Mouse (Mus musculus) adrenal gland, adult 10 weeks (tissue): ENCODE measurements around the gene Ifit1. TPM values are rescaled to one million over a fixed set of nuclear protein-coding genes. Genes with fewer than 3 reads are reported as not detected.

ENCODE experiments used
- polyA plus RNA-seq: library from polyadenylated mRNA; stranded (reverse); fragments of 350-450 nt; fragmentation: Illumina TruSeq; extraction: RNeasy Lipid Tissue Mini Kit (QIAGEN cat#74804); gene quantifications from one replicate; pipeline ENCODE4 v1.2.3, GENCODE M21; 2014; ENCODE audit warnings: low read depth, low replicate concordance

Ifit1 gene
- polyA plus RNA-seq: 27.5 TPM

GRCm38 (mm10) chr19:34640623-34641022 lies at the start of gene Ifit1, which contains the start of gene Ifit1bl2:
Ifit1 (plus strand) TSS chr19:34640871.
Ifit1bl2 (minus strand) TSS chr19:34640743.

GRCm38 (mm10) chr19:34601888-34602287 lies 38.8 kb upstream of the Ifit1 start, which contains the start of gene Ifit1bl1:
Ifit1bl1 (minus strand) TSS chr19:34601956.

GRCm38 (mm10) chr19:34607237-34608051 lies 33.2 kb upstream of the Ifit1 start, which contains the start of gene Ifit3b:
Ifit3b (plus strand) TSS chr19:34607970.

Other genes starting within 250 kb of the Ifit1 start
- gene Ch25h, start 165.7 kb upstream of the Ifit1 start, polyA plus RNA-seq: 1.3 TPM
- 526 TPM for gene Lipa, start 113.4 kb upstream of the Ifit1 start, polyA plus RNA-seq
- 23.2 TPM for gene Ifit2, start 90.2 kb upstream of the Ifit1 start, polyA plus RNA-seq
- 18.7 TPM for gene Ifit3, start 57.3 kb upstream of the Ifit1 start, polyA plus RNA-seq
- gene Ifit1bl1, start 38.9 kb upstream of the Ifit1 start, polyA plus RNA-seq: 7.5 TPM
- gene Ifit3b, start 32.9 kb upstream of the Ifit1 start, polyA plus RNA-seq: 9.3 TPM
- 2.6 TPM for gene Ifit1bl2, start 128 bp upstream of the Ifit1 start, polyA plus RNA-seq
- 1.0 TPM for gene Slc16a12, start 106.4 kb downstream of the Ifit1 start, polyA plus RNA-seq
- gene Pank1, start 238.6 kb downstream of the Ifit1 start, polyA plus RNA-seq: 133 TPM